Mouse (Mus musculus) gastrocnemius, adult 8-10 months (tissue): Measurements from ENCODE around the gene Mogat1. TPM values are rescaled to one million over a fixed set of nuclear protein-coding genes. Genes with fewer than 3 reads are reported as not detected.
"Not testable (repeated sequence)": the region's sequence is repeated elsewhere in the genome, so short reads cannot be mapped to it uniquely, and the experiment has no call there.

ENCODE experiments used
- DNase-seq, 2 experiments: peaks; one replicate each; pipeline ENCODE4 v3.0.0; 2022; ENCODE audit warnings: low spot score in 2 of 2
- total RNA-seq, 4 experiments: library from RNA; stranded (reverse); gene quantifications; 2 replicates each; pipeline ENCODE4 v1.2.4; 2022

The Mogat1 gene
- total RNA-seq, 4 experiments from 2014 or later, result 0.67 TPM; not detected in 3

DNA sequence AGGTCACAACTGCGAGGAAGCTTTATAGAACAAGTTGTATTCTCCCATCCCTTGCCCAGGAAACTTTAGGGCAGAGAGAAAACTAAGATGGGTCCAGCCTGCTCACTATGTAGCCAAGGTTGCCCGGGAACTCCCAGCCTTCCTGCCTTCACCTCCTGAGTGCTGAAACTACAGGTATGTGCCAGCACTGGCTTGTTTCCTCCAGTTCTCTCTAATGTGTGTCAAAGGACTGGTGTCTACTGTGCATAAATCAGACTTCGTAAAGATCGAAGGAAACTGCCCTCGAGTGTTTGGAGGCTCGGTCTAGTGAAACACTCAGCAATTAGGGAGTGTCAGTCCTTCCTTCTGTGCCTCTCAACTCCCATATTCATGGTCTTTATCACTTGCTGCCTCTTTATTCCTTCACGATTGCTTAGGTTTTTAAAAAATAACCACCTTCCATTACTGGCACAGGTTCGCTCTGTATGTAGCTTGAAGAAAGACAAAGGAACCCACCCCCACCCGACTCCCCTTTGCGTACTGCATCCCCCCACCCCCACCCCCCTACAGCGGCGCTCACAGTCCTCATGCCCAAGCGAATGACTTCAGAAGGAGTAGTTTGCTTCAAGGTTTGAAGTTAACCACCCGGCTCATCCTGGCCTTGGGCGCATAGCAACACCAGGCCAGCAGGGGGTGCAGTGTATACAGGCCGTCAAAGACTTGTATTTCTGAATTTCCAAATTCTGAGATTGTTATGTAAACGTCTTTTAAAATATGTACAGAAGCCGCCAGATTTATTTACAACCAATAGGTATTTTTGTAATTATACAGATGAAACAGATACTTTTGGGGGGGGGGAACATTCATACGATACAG lies 25.7 kb downstream of the Mogat1 start:
- peak; percentile 64 to 65 for DNase-seq

DNA sequence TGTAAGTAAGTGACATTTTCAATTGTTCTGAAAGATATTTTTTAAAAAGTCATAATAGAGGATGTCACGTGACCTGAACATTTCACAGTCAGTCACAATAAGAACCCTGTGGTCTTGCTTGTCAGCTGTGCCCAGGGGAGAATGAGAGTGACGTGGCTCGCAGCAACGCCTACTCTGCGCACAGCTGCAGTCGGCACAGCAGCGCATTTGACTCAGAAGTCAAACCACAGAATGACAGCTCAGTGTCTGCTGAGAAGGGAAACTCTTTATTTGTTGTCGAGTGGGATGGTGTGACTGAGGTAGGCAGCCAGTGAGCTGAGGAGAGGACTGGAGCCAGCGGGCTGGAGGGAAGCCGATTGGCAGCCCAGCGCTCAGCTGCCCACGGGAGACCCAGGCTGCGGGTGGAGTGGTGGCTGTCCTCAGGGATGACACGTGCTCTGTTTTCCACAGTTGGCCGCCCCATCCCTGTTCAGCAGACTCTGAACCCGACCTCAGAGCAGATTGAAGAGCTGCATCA lies 26.8 kb downstream of the Mogat1 start:
- DNase-seq, result peak; percentile 49 to 50

DNA sequence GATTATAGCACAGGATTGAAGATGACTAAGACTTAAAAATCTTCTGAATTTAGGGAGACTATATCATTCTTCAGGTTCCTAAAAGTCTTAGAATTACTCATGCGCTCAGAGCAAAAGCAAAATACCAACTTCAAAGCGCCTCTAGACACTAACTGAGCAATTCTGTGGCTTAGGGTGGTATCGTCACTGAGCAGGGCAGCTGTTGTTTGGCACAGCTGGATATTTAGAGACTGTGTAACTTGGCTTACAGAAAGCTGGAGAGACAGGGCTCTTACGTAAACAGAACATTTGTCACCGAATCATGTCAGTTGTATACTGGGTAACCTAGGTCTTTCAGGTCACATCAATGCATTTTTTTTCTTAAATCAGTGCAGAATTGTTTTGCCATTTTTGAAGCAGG lies 27.6 kb downstream of the Mogat1 start:
- no peak for DNase-seq

DNA sequence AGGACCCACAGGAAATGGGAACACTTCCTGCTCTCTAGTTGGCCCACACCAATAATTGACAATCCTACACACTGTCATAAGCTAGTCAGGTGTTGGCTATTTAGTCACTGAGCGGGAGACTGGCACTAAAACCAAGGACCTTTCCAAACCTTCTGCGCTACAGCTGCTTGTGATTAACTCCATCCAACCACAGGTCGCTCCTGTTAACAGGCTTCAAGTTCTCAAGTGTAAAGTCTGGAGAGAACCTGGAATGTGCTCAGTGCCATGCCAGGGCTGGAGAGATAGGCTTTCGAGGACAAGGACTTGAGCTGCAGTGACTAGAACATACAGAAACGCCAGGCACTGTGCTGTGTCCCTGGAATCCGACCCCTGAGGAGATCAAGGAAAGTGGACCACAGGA lies 28.4 kb downstream of the Mogat1 start:
- DNase-seq, result no peak

DNA sequence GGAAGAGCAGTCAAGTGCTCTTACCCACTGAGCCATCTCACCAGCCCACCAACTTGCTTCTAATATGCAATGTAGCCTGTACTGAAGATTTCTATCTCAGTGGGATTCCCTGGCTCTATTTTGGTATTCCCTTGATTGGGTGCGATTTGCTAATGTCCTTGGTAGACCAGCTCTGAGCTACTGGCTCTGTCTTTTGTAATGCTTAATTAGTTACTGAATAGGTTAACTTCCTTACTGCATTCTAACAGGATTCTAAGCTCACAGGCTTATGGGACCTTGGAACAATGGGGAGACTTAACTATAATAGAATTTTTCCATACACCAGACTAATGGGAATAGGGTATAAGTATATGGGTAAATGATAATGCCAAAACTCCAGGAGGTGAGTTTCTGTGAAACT lies 32.8 kb downstream of the Mogat1 start:
- DNase-seq, result not testable (repeated sequence)

DNA sequence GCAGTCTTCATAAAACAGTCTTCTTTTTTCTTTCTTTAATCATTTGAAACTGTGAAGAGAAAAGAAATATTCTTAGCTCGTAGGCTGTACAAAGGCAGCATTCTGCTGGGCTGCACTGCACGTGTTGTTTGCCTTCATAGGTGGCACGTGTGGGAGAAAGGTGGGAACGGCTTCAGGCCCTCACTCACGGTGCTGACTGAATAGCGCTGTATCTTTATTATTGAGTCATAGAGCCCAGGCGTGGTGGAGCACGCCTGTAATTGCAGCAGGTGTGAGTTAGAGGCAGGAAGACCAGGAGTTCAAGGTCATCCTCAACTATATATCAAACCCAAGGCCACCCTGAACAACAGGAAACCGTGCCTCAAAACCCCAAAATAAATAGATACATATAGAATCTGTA lies 35.5 kb downstream of the Mogat1 start:
- no peak for DNase-seq

DNA sequence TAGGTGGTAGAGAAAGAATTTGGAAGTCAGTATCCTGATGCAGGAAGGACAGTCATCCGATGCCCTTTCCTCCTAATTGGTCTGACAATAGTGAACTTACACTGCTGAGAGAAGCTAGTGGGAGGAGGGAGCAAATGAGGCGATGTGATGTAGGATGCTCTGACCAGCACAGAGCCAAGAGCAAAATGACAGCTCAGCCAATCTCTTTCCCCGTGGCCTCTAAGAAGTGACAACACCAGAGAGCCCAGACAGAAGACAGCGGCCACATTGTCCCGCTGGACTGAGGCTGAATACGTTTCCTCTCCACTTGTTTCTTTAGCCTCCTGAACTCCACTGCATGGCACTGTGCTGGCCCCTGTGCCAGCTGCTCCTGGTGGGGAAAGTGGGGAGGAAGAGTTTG lies 38.2 kb downstream of the Mogat1 start:
- no peak for DNase-seq

DNA sequence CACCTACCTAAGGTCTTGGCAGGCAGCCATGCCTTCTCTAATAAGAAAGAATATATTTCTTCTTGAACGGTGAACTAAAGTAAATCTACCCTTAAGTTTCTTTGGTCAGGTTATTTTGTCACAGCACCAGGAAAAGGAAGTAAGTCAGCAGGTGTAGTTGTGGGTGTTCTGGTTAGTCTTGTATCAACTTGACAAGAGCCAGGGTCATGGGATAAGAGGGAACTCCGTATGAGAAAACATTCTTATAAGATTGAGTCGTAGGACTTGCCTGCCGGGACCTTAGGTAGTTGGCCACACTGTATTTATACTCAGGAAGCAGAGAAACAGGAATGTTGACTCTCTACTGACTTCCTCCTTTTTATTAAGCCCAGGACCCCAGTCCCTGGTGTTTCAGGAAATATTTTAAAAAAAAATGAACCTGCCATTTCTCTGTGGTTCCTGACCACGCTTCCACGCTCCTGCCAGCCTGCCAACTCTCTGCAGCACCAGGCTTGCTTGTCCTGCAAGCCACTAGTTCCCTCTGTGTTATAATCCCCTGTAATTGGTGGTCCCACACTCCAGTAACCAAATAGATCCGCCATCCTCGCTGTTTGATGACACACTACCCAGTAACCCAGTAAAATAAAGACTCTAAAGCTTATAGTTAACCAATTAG lies 43.3 kb downstream of the Mogat1 start:
- DNase-seq, result no peak

DNA sequence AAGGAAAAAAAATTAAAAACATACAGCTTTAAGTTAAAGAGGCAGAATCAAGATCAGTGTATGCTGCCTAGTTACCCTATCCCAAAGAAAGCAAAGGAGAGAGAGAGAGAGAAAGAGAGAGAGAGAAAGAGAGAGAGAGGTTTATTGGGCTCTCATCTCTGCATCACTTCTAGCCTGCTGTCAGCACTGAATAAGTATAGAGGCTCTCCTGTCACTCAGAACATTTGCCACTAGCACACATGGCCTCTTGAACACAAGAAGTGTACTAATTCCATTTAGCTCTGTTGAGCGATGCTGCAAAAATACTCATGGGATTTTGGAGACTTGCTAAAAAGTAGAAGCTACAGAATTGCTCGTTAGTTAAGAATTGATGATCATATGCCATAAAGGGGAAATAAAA lies 56.2 kb downstream of the Mogat1 start:
- DNase-seq, result no peak

DNA sequence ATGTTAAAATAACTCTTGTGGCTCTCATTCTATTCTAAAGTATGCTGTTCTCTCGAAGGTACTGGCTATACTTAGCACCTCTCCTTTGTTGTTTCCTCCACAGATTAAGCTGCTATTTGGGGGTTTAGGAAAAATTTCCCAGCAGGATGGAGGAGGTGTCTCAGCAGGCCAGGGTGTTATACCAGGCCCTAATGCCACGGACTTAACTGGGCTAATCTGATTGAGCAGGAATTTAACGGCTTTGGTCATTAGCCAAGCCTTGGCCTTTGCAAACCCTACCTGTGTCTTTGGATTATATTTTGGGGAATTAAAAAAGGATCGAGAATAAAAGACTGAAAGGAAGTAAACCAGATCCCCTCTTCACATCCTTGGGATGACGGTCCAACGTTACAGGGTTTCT lies 56.6 kb downstream of the Mogat1 start:
- DNase-seq, result no peak

DNA sequence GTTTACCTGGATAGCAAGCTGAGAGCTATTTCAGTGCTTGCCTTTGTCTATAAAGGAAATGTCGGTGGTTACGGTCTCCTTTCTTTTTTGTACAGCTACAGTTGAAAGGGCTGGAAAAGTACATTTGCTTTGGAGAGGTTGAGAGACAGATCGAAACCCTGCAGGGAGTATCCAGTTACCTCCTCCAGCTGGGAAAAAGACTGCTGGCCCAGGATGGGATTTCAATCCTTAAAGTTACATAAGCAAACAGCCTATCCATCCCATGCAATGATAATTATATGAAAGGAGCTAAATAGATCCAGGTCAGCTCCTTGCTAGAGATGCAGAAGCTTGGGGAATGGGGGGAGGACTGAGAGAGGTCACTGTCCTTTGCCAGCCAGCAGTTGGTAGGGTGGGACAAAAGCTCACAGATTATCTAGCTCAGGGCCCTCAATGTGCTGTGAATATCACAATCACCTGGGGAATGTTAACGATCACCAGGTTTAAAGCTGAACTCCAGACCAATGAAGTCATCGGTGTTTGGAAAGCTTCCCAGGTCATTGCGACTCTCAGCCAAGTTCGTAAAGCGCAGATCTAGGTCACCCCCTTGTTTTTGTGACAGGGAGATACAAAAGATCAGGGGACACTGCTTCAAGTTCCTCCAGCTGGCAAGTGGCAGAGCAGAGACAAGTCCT lies 57.2 kb downstream of the Mogat1 start:
- DNase-seq, result peak; percentile 12 to 30

DNA sequence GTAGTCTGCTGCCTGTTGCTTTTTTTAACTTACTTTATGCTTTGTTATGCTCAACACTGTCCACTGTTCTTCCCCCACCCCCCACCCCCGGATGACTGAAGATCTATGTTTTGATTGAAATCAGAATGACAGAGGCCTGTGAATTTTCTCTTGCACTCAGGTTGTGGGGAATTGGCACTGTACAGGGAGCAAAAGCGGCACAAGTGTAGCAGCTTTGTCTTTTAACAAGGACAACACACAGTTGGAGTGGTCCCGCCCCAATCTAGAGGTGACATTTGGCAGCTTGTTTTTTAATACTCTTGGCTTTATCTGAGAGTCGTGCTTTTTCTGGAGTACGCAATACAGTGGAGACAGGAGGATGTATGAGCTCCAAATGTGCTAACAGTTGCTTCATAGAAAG lies 58.8 kb downstream of the Mogat1 start:
- no peak for DNase-seq

DNA sequence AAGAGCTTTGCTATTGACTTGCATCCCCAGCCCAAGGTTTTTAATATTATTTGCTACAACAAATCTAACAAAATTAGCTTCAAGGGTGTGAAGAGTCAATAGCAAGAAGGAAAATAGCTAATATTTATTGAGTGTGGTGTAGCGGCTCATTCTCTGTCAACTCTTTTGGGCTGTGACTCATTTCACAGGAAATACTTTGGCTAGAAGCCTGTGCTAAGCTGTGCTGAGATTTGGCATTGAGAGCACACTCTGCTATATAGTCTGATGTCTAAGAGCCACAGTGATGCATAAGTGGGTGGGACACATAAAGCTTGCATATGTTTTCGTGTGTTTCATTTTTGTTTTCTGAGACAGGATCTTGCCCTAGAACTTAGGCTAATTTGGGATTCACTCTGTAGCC lies 74.3 kb downstream of the Mogat1 start:
- DNase-seq, result no peak

DNA sequence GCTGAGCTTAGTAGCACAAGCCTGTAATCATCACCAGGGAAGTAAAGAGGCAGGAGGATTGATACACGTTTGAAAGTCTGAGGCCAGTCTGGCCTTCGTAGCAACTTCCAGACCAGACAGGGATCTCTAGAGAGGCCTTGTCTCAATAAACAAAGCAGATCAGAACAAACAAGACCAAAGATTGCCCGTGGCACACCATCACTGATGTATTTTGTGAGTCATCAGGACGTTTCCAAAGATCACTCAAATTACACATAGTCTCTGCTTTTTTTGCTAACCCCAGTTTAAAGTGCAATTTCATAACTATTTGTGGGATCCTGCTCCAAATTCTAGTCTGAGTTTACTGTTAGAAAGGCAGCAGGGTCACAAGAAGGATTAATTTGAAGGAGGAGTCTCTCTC lies 76.2 kb downstream of the Mogat1 start:
- no peak for DNase-seq

Other genes starting within 250 kb of the Mogat1 start
- gene Sgpp2, start 200.6 kb upstream of the Mogat1 start, total RNA-seq, result not detected
- 10 to 100 TPM; 57.1 to 63.6 (median 58.9) TPM for gene Farsb, start 22.1 kb upstream of the Mogat1 start, total RNA-seq
- under 1 TPM in 1 of 4 experiments, not detected in 3; 0.09 TPM for gene BC035947, start 1.2 kb downstream of the Mogat1 start, total RNA-seq
- 10 to 100 TPM in 2 of 4 experiments, 1 to 10 TPM in 2; 6.1 to 23.4 (median 9.1) TPM for gene Acsl3, start 146.8 kb downstream of the Mogat1 start, total RNA-seq
- 1 to 10 TPM in 1 of 4 experiments, under 1 TPM in 3; 0.80 to 2.5 (median 0.91) TPM for gene Utp14b, start 147.0 kb downstream of the Mogat1 start, total RNA-seq